Mouse (Mus musculus) skeletal muscle tissue, adult 2 months (tissue): ENCODE results near the gene Galnt4.
"Not testable (repeated sequence)": the region's sequence is repeated elsewhere in the genome, so short reads cannot be mapped to it uniquely, and the experiment has no call there.

Source experiments
- DNase-seq: peaks from one replicate; pipeline ENCODE4 v3.0.0-alpha.2; 2012; ENCODE audit warnings: low read depth, low spot score

The Galnt4 gene

DNA sequence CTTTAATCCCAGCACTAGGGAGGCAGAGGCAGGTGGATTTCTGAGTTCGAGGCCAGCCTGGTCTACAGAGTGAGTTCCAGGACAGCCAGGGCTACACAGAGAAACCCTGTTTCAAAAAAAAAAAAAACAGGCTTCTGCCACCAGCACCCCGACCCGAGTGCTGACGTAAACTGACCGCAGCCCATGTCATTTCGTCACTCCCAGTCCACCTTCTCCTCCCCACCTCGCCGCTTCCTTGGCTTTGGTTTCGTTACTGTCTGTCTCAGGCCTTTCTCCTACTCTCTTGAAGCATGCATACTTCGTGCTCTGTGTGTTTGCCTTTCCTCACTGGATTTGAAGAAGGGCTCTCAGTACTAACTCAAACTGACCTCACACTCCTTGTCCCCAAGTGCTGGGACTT, 49.7 kb downstream of the Galnt4 start:
- not testable (repeated sequence) for DNase-seq

DNA sequence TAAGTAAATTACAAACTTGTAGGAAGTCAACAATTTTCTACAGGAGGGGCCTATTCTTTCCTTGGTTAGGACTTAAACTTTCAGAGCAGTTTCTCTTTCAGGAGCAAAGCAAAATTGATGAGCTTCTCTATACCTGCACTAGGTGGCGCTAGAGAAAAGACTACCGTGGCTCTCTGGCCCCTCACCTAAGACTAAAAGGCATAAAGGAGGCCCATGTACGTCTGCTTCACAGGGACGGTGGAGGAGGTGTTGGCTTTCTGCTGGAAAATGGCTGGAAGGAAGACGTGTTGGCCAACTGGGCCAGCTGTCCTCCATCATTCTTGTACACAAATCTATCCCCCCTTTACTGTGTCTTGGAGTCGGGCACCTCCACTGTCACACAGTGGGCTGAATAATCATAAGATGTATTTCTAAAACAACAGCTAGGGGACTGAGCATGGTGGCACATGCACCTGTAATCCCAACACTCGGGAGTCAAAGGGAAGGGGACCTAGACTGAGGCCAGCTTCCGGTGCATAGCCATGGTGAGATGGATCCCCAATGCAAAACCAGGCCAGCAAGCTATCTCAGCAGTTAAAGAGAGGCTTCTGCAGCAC, 54.1 kb downstream of the Galnt4 start:
- no peak for DNase-seq
